Mouse (Mus musculus): ENCODE results near the gene Pfkl. TPM values are rescaled to one million over a fixed set of nuclear protein-coding genes. Genes with fewer than 3 reads are reported as not detected.

Pfkl gene
- polyA plus RNA-seq, 1 experiment from 2014 or later = 78.8 TPM

- no peak overlapping the region for H3K27ac ChIP-seq
- TF ChIP-seq CTCF (IDR thresholded peaks at IDR 0.05; ENCODE audit: low read depth) = no peak
- ATAC-seq (replicated peaks; ENCODE audit: low FRiP score, low read depth) = no peak
- H3K4me2 ChIP-seq (ENCODE audit: low read length) = no peak overlapping the region
- no peaks in the 10 kb centered on the region for H3K4me1 ChIP-seq (replicated peaks; ENCODE audit: insufficient read depth, low read length)
- no peak overlapping the region for H3K9ac ChIP-seq (ENCODE audit: low read depth, low read length)
- H3K4me3 ChIP-seq (replicated peaks; ENCODE audit: low read depth, low read length) = no peak overlapping the region
- H3K36me3 ChIP-seq (ENCODE audit: insufficient read depth, low read length) = no peaks in the 10 kb centered on the region
- 79% methylated on average over 1 of the region's 1 CpGs for WGBS
- H3K27me3 ChIP-seq (ENCODE audit: insufficient read depth, low read length) = no peaks in the 10 kb centered on the region
- no peak for DNase-seq (ENCODE audit: low spot score)
- H3K9me3 ChIP-seq (replicated peaks; ENCODE audit: low read length) = no peaks in the 10 kb centered on the region
These were observed 34.6 kb upstream of the Pfkl start for GRCm38 (mm10) chr10:78044531-78044930.

- peak within 1 kb of the TSS; percentile 16; the same call in 1 of the 2 replicates for H3K4me3 ChIP-seq (replicated peaks; ENCODE audit: low read depth, low read length)
These were observed 33.5 kb upstream of the Pfkl start, which contains the start of gene Aire for GRCm38 (mm10) chr10:78043406-78043836. TSS of gene Aire (minus strand) at chr10:78043610.

GRCm38 (mm10) chr10:78042697-78043405, 33.0 kb upstream of the Pfkl start:
- Histone ChIP-seq H3K27ac (no peak overlapping the region), H3K9ac (ENCODE audit: low read depth, low read length) (0 out of 2 replicates have a peak overlapping the region, but pooled peaks have one; percentile 10), H3K36me3 (ENCODE audit: insufficient read depth, low read length) (no peaks in the 10 kb centered on the region), H3K4me1 (replicated peaks; ENCODE audit: insufficient read depth, low read length) (no peaks in the 10 kb centered on the region), H3K4me3 (replicated peaks; ENCODE audit: low read depth, low read length) (peak overlapping the region; percentile 16; the same call in 1 of the 2 replicates), H3K4me2 (ENCODE audit: low read length) (peak overlapping the region; percentile 47), H3K27me3 (ENCODE audit: insufficient read depth, low read length) (no peaks in the 10 kb centered on the region), H3K9me3 (replicated peaks; ENCODE audit: low read length) (no peaks in the 10 kb centered on the region)
- 67% methylated on average over 14 of the region's 14 CpGs for WGBS
- TF ChIP-seq CTCF (IDR thresholded peaks at IDR 0.05; ENCODE audit: low read depth) = no peak
- ATAC-seq (replicated peaks; ENCODE audit: low FRiP score, low read depth) (no peak), DNase-seq (ENCODE audit: low spot score) (no peak)

More at GRCm38 (mm10) chr10:78043406-78043836, 33.5 kb upstream of the Pfkl start, which contains the start of gene Aire:
- DNase-seq (ENCODE audit: low spot score) (peak; percentile 71), ATAC-seq (replicated peaks; ENCODE audit: low FRiP score, low read depth) (peak; percentile 72)
- Histone ChIP-seq H3K4me1 (replicated peaks; ENCODE audit: insufficient read depth, low read length) (no peaks in the 10 kb centered on the region), H3K4me2 (ENCODE audit: low read length) (peak within 1 kb of the TSS; percentile 47), H3K27ac (no peak within 1 kb of the TSS), H3K36me3 (ENCODE audit: insufficient read depth, low read length) (no peaks in the 10 kb centered on the region), H3K27me3 (ENCODE audit: insufficient read depth, low read length) (no peaks in the 10 kb centered on the region), H3K9me3 (replicated peaks; ENCODE audit: low read length) (no peaks in the 10 kb centered on the region), H3K9ac (ENCODE audit: low read depth, low read length) (peak within 1 kb of the TSS; percentile 10; the same call in 1 of the 2 replicates)
- 2% methylated on average over 27 of the region's 27 CpGs for WGBS
- peak; percentile 86 for TF ChIP-seq CTCF (IDR thresholded peaks at IDR 0.05; ENCODE audit: low read depth)

- no peaks in the 10 kb centered on the region for H3K4me1 ChIP-seq (replicated peaks; ENCODE audit: insufficient read depth, low read length)
- no peak overlapping the region for H3K4me3 ChIP-seq (replicated peaks; ENCODE audit: low read depth, low read length)
- no peak for TF ChIP-seq CTCF (IDR thresholded peaks at IDR 0.05; ENCODE audit: low read depth)
- WGBS = 61% methylated on average over 7 of the region's 7 CpGs
- H3K27ac ChIP-seq = no peak overlapping the region
- H3K36me3 ChIP-seq (ENCODE audit: insufficient read depth, low read length) = no peaks in the 10 kb centered on the region
- DNase-seq (ENCODE audit: low spot score) = no peak
- no peak overlapping the region for H3K9ac ChIP-seq (ENCODE audit: low read depth, low read length)
- no peak overlapping the region for H3K4me2 ChIP-seq (ENCODE audit: low read length)
- no peak for ATAC-seq (replicated peaks; ENCODE audit: low FRiP score, low read depth)
- H3K27me3 ChIP-seq (ENCODE audit: insufficient read depth, low read length) = no peaks in the 10 kb centered on the region
- H3K9me3 ChIP-seq (replicated peaks; ENCODE audit: low read length) = no peaks in the 10 kb centered on the region
These were observed 32.2 kb upstream of the Pfkl start for GRCm38 (mm10) chr10:78042096-78042495.

GRCm38 (mm10) chr10:78041647-78042046, 31.8 kb upstream of the Pfkl start, which contains the start of gene Dnmt3l:
TSS of gene Dnmt3l (plus strand) at chr10:78041947.
- Histone ChIP-seq H3K4me2 (ENCODE audit: low read length) (no peak within 1 kb of the TSS), H3K4me3 (replicated peaks; ENCODE audit: low read depth, low read length) (no peak within 1 kb of the TSS), H3K4me1 (replicated peaks; ENCODE audit: insufficient read depth, low read length) (no peaks in the 10 kb centered on the region), H3K27me3 (ENCODE audit: insufficient read depth, low read length) (no peaks in the 10 kb centered on the region), H3K9ac (ENCODE audit: low read depth, low read length) (no peak within 1 kb of the TSS), H3K27ac (no peak within 1 kb of the TSS), H3K36me3 (ENCODE audit: insufficient read depth, low read length) (no peaks in the 10 kb centered on the region), H3K9me3 (replicated peaks; ENCODE audit: low read length) (no peaks in the 10 kb centered on the region)
- DNase-seq (ENCODE audit: low spot score) = no peak
- no peak for TF ChIP-seq CTCF (IDR thresholded peaks at IDR 0.05; ENCODE audit: low read depth)
- WGBS = 89% methylated on average over 5 of the region's 5 CpGs
- ATAC-seq (replicated peaks; ENCODE audit: low FRiP score, low read depth) = no peak

- no peaks in the 10 kb centered on the region for H3K4me1 ChIP-seq (replicated peaks; ENCODE audit: insufficient read depth, low read length)
- ATAC-seq (replicated peaks; ENCODE audit: low FRiP score, low read depth) = no peak
- H3K27me3 ChIP-seq (ENCODE audit: insufficient read depth, low read length) = no peaks in the 10 kb centered on the region
- 87% methylated on average over 4 of the region's 4 CpGs for WGBS
- no peaks in the 10 kb centered on the region for H3K36me3 ChIP-seq (ENCODE audit: insufficient read depth, low read length)
- DNase-seq (ENCODE audit: low spot score) = no peak
- H3K4me2 ChIP-seq (ENCODE audit: low read length) = no peak overlapping the region
- no peak overlapping the region for H3K9ac ChIP-seq (ENCODE audit: low read depth, low read length)
- H3K4me3 ChIP-seq (replicated peaks; ENCODE audit: low read depth, low read length) = no peak overlapping the region
- no peak for TF ChIP-seq CTCF (IDR thresholded peaks at IDR 0.05; ENCODE audit: low read depth)
- H3K9me3 ChIP-seq (replicated peaks; ENCODE audit: low read length) = no peaks in the 10 kb centered on the region
- no peak overlapping the region for H3K27ac ChIP-seq
These were observed 27.3 kb upstream of the Pfkl start for GRCm38 (mm10) chr10:78037139-78037538.

Data from kidney, postnatal 0 days (tissue).